Mouse (Mus musculus) C2C12 (cell line): ENCODE results near the gene Dazap2.

Source experiments
- CEBPB ChIP-seq: IDR thresholded peaks from one replicate; pipeline ENCODE4 v1.6.1; 2011; ENCODE audit warnings: low read depth, mild to moderate bottlenecking, control low read depth, moderate library complexity
- CTCF ChIP-seq: IDR thresholded peaks from one replicate; pipeline ENCODE4 v1.5.1; 2011; ENCODE audit not compliant: control insufficient read depth, insufficient read depth, insufficient read length
- MAX ChIP-seq: IDR thresholded peaks from one replicate; pipeline ENCODE4 v1.6.1; 2011; ENCODE audit warnings: mild to moderate bottlenecking, control low read depth
- MYOD1 ChIP-seq: IDR thresholded peaks from one replicate; pipeline ENCODE4 v1.6.1; 2011; ENCODE audit warnings: low read depth; ENCODE audit not compliant: control insufficient read depth, insufficient read length
- MYOG ChIP-seq: IDR thresholded peaks from one replicate; pipeline ENCODE4 v1.6.1; 2011; ENCODE audit not compliant: control insufficient read depth, insufficient read length; ENCODE audit errors: extremely low read depth

DNA sequence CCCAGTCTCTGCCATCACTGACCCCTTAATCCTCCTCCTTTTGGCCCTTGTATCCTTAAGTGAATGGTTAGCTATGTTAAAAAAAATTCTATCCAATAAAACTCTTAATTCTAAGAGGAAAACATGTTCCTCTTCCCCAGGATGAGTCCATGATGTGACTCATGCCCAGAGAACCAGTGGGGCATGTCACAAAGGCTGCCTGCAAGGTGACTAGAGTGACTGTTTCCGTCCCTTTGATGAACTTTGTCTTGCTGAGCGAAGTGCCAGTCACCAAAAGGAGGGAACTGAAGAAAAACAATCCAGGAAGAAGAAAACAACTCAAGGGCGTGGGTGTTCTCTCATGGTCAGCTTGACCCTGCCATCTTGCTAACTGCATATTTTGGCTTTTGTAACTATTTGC is 45.9 kb upstream of the Dazap2 start:
- no peak for TF ChIP-seq CTCF
- TF ChIP-seq MYOD1: no peak
- TF ChIP-seq MYOG: no peak
- no peak for TF ChIP-seq MAX
- no peak for TF ChIP-seq CEBPB
